Mouse (Mus musculus): ENCODE results near the gene Itgb1bp1.
A peak's percentile ranks its signal among the peaks of the same experiment; 100 is the strongest.

Itgb1bp1 gene

DNA sequence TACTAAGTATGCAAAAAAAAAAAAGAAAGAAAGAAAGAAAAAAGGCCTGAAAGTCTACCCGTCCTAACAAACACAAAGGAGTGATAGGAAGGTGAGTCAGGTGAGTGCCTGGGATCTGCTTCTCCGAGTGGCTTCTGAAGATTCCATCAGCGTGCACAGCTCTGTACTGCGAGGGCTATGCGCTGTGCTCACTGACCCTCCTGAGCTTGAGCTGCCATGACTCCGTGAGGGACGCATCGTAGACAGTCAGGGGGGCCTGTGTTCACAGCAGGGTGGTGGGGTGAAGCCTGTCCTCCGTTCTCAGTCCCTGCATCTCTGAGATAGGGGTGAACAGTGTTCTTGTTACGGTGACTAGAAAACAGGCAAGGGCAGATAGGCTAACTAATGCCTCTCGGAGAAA is 12.8 kb upstream of the Itgb1bp1 start:
- DNase-seq: no peak

DNA sequence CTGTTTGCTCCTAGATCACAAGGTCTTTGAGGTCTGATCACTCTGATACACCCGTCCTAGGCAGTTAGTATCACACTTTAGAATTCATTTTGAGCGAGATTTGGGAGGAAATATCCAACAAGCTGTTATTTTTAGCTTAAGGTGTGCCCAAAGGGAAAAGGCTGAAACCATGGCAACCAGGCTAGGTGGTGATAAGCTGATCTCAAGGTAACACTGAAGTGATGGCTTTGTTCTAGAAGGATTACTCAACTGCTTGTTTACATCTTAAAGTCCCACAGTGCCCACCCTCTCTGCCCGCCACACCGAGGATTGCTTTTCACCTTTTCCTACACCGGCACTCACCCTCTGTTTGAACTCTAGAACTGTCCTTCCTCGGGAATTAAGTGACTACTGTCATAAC is 3.6 kb upstream of the Itgb1bp1 start:
- DNase-seq: no peak

DNA sequence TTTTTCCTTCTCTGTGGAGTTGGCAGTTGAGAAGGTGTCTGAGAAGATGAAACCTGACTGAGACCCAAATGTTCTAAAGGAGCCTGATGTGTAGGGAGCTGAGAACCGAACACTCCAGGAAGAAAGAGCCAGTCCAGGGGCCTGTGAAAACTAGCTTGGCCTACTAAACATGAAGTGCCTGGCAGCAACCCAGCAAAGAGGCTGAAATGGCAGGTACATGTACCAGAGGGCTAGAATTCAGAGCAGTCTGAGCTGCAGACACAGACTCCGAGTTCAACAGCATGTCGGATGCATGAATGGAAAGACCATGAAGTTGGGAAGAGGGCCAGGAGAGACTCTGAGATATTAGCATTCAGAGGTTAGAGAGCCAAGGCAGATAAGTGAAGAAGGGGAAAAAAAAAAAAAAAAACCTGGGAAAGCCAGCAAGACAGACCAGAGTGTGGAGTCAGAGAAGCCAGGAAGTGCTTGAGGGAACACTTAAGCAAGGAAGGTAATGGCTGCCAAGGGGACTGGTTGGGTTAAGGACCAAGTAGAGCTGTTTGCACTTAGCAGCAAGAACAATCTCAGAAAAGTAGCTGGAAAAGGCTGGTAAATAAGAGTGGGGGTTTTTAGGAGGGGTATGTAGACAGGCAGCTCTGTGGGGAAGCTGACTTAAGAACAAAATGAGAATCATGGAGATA is 2.8 kb upstream of the Itgb1bp1 start:
- no peak for DNase-seq

DNA sequence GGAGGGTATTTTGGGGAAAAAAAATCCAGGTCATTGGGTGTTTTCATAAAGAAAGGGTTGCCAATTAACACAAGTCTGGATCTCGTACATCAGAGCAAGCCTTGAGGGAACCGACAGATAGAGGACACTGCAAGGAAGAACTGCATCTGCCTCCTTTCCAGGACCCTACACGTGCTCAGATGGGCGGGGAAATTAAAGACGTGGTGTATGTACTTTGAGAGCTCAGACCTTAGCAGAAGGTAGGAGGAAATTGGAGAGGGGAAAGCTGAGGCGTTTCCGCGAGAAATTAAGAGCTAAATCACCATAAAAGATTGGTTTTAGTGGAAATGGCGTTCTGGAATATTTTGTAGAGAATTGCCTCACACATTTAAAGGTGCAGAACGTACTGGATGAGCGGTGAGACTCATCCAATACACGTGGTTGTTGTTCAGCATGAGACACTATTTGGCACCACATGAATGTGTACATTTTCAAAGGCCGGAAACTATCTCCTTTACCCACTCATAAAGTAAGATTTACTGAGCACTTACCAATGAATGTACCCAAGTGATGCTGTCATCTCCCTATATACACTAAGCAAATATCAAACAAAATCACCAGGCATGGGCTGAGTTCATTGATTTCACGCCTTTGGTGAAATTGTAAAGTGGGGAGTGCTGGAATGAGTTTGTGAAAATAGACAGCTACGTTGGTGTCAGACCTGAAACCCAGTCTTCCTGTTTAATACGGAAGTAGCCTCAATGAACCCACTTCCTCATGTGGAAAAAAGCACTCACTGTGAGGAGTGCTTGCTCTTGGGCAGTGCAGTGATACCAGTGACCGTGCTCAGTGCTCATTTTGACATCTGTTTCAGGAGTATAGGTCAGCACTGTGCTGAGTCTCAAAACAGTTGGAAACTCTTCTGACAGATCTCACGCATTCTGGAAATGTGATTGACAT is 897 bp upstream of the Itgb1bp1 start:
- DNase-seq: peak in 1 of 2 experiments; percentile 19

DNA sequence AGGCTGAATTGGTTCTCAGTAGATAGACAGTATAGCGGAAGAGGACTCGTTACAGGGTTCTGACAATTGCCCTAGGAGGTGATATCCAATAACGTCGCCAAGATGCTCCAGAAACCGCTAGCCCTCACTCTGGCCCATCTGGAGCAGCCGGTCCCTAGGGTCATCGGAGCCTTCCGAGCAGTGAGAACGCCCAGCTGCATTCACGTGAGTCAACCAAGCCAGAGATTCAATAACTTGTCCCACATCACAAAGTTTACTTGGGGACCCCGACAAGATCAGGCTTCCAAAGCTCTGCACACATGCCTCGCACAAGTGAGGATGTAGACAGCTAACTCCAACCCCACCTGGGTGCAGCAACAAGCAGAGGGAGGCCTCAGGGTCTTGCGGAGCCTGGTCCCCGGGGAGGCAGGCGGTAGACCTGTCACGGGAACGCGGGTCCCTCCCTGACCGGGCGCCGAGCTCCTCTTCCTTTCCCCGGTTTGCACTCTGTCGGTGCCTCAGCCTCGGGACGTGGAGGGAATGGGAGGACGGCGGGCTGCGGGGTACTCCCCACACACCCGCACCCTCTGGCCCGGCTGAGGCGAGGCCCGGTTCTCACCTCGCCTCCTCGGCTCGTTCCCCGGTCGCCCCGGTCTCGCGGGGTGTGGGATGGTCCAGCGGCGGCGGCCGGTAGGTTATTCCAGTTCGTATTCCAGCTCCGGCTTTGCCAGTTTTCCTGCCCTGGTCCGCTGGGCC is 409 bp downstream of the Itgb1bp1 start:
- no peak for DNase-seq

DNA sequence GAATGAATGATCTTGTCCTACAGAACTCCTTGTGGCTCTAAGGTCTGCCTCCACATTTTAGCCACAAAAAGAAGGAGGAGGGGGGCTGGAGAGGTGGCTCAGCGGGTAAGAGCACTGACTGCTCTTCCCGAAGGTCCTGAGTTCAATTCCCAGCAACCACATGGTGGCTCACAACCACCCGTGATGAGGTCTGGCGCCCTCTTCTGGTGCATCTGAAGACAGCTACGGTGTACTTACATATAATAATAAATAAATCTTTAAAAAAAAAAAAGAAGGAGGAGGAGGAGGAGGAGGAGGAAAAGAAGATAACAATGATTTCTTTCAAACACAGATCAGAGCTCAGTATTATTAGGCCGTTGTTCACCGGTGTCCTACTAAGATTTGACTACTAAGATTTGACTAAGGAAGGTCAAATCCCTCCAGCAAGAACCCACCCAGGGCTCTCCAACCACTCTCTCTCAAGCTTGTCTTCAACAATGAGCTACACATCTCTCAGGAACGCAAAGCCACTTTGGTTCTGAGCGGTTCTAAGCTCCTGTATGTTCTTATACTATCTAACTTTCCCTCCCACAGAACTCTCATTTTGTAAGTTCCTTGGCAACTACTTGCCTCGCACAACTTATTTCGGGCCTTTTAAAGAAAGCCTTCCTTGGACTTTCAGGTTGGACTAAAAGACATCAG is 1.2 kb downstream of the Itgb1bp1 start, which contains the start of gene Cpsf3:
Gene Cpsf3 (plus strand): TSS at position 631 of the 681 bp plus-strand sequence.
- no peak for DNase-seq

DNA sequence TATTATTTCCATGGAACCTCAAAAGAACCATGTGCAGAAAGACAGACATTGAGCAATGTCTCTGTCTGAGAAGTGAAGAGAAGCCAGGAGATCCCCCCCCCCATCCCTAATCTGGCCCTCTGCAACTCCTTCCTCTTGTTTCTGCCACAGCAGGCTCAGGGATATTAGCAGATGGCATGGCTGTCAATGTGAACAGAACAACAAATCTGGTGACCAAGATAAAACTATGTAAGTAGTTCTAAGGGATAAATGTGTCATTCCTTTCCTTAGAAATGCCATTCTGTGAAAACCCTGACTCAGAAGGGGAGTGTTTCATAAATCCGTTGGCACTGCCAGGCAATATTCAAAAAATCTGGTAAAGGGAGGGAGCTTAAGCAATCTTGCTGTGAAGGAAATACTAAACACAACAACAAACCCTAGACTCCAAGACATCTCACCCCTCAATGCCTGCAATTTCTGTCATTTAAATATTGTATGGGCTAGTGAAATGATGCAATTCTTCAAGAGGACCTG is 8.7 kb downstream of the Itgb1bp1 start:
- DNase-seq: peak in 1 of 2 experiments; percentile 30

DNA sequence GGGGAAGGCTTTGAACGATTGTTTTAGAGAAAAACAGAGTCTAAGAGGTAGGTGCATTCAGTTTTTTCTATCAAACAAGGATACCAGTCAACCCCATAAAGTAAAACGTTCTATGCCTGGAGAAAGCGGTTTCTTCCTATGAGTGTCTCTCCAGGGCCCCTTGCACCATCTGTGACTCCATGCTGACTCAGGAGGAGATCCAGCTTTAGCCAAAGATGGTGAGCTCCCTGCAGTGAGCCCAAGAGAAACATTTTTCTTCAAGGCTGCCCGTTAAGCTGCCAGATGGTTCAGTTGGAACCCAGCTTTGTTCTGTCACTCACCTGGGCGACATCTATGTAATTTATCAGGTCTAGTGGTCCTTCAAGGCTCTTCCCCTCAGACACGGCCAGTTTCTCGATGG is 11.6 kb downstream of the Itgb1bp1 start:
- DNase-seq: peak; percentile 51 to 84

DNA sequence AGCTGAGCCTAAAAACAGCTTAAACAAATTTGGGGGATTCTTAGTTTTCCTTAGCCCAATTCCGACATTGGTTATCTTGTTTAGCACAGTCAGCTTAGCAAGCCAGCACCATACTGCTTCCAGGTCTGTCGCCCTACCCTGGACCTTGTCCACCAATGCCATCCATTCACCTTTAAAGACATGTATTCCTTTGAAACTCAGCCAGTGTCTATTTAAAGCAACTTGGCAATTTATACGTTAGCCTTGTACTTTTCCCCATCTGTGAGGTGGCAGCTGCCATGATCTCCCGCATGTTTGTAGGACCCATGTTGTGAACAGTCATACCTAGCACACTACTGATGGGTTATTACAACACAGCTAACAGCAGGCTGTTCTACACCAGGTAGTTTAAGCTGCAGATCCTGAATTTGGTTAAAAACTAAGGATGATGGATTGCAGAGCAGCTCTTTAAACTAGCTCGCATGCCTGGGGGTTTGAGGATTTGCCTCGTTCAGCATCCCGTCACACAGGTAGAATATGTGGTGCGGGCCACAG is 17.9 kb downstream of the Itgb1bp1 start:
- peak; percentile 27 to 71 for DNase-seq

DNA sequence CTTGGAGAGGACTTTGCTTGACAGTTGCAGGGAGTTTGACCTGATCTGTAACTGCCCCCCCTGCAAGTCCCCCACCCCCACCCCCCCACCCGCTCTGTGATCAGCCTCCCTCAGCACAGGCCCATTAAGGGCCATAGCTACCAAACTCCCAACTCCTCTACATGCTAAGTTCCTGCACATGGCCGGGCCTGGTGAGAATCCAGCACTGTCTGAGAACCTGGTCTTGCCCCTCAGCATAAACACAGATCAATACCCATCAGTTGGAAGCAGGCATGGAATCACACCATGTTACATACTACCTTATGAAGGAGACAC is 19.3 kb downstream of the Itgb1bp1 start:
- no peak for DNase-seq

DNA sequence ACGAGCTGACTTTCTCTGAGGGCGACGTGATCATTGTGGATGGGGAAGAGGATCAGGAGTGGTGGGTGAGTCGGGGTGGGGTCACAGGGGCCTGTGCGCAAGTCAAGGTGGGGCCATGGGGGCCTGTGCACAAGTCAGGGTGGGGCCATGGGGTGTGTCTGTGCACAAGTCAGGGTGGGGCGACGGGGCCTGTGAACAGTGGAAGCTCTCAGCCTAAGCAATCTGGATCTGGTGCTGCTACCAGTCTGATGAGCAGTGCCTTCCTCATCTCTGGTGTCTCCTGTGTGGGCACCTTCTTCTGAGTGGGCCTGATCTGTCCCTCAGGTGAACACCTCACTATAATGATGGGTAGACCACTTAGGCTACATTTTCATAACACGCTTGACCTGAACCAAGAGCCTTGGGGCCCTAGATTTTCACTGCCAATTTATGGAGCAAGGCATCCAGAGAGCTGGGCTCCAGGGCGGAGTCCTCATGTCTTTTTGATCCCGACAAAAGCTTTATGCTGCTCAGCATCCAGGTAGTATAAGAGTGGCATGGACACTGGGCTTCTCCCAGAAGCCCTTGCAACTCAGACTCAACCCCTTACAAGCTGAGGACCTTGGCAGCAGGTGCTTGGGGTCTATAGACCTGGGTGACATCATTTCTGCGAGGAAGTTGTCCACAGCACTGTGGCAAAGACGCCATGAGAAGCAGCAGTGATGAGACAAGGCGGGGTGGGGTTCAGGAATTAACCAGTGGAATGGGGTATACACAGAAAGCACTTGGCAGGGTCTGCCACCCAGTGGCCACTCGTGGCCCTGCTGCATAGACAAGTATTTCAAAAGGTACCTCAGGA is 19.9 kb downstream of the Itgb1bp1 start:
- peak; percentile 82 to 84 for DNase-seq

DNA sequence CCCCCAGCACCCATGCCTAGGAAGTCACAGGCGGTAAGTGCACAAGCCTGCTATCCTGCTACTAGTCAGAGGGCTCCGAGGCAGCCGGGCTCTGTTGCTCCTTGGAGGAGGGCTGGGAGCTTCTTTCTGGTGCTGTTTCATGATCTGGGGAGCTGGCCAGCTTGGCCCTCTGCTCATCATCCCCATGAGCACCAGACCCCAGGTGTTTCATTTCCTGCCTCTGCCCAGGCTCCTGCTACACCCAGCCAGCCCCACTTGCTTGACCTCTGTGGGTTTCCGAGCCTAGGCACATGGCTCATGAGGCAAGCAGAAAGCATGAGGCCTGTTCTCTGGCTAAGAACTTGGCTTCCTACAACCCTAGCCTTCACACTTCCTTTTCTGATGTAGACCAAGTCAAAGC is 20.6 kb downstream of the Itgb1bp1 start:
- DNase-seq: no peak

DNA sequence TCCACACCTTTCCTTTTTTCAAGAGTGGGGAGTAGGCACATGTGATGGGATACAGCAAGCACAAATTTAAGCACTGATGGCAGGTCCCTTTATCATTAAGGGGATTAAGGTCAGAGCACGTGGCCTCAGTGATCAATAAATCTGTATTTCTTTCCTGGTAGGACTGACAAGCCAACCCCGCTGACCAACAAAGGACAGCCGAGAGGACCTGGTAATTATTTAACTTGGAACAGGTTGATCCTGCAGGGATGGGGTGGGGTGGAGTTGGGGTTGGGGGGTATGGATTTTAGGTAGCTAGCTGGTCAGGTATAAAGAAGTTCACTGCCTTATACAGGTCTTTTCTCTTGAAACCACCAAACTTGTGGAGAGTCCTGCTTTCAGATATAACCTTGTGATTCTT is 21.1 kb downstream of the Itgb1bp1 start:
- DNase-seq: no peak

DNA sequence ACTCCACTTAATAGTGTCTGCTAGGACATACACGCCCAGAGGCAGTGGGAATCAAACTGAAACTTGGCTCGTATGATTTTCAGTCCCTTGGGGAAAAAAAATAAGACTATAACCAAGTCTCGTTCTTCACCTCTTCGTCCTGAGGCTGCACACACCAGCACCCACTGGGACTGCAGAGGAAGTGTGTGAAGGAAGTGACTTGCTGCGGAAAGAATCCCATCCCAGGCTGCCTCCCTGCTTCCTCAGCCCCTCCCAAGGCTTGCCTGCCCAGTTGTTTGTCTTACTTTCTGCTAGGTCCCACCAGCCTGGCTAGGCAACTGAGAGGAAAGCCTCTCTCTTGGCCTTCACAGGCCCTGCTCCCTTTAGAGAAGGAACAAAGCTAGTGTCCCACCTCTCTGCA is 21.8 kb downstream of the Itgb1bp1 start:
- no peak for DNase-seq

DNA sequence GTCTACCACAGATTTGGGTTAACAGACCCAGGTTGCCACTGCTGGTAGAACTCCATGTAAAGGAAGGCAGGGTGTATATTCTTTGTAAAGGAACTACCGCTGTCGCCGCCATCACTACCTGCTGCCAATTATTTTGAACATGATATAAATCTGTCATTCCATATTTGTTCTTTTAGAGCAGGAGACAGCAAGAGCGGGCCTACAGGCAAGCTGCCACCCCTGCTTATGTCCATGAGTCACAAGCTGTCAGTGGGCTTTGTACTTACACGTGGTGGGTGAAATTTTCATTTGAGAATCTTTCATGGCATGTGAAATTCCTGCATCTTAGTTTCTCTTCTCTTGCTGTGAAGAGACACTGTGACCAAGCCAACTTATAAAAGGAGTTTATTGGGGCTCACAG is 22.8 kb downstream of the Itgb1bp1 start:
- DNase-seq: no peak

DNA sequence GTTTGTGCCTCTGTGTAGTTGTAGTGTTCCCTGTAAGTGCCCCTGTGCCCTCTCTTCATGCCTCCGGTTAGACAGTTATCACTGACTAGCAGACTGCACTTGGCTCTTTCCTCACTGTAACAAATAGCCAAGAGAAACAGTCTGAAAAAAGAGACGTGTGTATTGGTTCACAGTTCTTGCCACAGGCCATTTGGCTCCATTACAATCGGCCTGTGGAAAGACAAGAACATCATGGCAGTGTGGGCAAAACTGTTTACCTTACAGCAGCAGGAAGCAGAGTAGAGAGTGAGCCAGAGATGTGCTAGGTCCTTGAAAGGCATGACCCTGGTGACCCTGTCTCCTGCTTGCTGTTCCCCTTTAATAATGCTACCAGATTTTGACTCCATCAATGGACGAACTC is 24.6 kb downstream of the Itgb1bp1 start:
- DNase-seq: no peak

DNA sequence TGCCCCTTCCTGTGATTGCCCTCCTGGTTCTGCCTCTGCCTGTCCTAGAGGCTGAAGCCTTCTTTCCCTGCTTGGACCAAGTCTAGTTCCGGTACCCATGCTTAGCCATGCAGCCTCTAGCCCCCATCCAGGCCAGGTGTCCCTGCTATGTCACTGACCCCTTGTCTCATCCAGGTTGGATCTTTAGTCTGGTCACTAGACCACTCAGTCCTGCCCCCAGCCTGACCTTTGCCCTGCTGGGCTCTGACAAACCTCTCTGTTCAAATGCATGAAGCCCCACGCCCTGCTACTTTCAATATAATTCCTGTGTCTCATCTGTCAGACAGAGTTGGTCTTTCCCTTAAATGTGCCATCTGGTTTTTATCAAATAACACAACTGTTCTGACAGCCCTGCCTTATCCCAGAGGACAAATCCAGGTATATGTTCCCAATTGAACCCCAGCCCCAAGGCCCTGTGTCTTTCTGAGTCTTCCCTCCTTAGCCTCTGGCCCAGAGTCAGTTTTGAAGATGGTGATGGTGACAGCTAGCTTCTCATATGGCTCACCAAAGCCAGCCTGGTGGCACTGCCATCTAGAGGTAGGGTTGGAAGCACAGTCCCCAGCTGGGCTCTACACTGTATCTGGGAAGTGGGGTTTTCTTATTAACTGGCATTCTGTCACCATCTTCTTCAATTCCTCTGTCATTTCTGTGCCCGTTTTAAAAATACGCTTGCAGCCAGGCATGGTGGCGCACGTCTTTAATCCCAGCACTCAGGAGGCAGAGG is 25.4 kb downstream of the Itgb1bp1 start:
- no peak for DNase-seq

DNA sequence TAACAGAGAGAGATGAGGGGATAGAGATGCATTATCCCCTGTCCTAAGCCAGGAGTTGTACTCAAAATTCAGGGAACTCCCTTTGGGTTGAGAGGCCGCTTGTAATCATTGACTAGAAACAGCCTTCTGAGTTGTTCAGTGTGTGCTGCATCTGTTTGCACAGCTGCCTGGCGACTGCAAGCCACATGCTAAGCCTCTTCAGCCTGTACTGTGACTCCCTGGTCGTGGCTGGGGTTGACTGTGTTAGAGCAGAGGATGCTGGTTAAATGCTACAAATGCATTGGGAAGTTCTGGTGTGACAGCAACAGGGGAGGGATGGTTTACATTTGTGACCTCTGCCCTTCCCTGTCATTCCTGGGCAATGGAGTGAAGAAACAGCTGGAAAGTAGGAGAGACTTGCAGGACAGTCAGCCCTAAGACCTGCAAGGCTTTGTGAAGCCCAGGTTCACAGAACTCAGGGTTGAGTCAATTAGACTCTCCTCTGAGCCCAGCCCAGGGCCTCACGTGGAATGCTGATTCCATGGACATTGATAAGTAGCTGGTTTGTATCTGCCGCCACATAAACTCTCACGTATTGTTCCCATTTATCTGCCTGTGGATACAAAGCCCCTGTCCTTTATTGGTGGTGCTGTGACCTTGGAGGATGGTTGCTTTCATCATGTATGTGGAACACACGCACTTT is 38.2 kb downstream of the Itgb1bp1 start:
- no peak for DNase-seq

DNA sequence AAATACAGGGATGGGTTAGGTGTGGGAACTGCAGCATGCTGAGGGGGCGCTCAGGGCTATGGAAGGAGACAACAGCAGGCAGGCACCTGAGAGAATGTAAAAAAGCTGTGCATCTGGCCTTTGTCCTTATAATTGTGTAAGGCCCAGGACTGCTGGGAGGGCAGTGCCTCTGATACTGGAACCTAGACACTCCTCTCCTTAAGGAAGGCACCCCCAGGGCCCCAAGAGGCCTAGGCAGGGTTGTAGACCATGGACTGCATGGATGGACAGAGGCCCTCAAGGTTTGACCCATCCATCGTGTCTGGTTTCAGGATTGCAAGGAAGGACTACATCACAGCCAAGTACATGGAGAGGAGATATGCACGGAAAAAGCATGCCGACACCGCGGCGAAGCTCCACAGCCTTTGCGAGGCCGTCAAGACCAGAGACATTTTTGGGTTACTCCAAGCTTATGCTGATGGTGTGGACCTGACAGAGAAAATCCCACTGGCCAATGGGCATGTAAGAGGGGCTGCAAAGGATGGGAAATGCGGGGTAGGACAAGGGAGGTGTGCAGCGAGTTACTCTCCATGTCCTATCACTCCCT is 41.6 kb downstream of the Itgb1bp1 start:
- DNase-seq: no peak

DNA sequence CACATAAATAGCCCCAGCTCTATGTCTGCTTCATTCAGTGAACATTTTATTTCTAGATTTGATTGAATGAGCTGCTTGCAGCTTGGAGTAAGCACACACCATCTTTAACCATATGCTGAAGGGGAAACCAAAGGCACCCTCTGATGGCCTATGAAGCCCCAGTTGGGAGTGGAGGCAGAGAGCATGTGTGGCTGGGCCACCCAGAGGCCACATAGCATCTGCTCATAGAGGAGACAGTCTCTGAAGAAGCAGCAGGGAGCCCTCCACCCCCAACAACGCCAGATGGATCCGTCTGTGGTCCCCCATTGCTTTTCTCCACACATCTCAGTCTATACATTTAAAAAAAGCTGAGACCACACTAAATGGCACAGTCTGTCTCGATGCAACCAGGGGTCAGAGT is 44.1 kb downstream of the Itgb1bp1 start:
- no peak for DNase-seq
